Mouse (Mus musculus) G1E (cell line): Measurements from ENCODE around the gene Ablim1. TPM values are rescaled to one million over a fixed set of nuclear protein-coding genes. Genes with fewer than 3 reads are reported as not detected.

Experiments
- ATAC-seq: 2 replicates; pipeline ENCODE4 v1.8.0; 2016; ENCODE audit warnings: mild to moderate bottlenecking; ENCODE audit not compliant: insufficient number of reproducible peaks, poor library complexity, low FRiP score, severe bottlenecking; ENCODE audit errors: extremely low read depth
- DNase-seq: peaks from one replicate; pipeline ENCODE4 v3.0.0; 2012; ENCODE audit warnings: low spot score
- H3K27me3 ChIP-seq: 2 replicates; pipeline ENCODE4 v1.6.1; 2012; ENCODE audit warnings: mild to moderate bottlenecking, low read length, inconsistent platforms; ENCODE audit not compliant: insufficient read depth
- H3K36me3 ChIP-seq: replicated peaks from 2 replicates; pipeline ENCODE3; 2012; ENCODE audit warnings: mild to moderate bottlenecking, inconsistent platforms
- H3K4me1 ChIP-seq: 2 replicates; pipeline ENCODE4 v1.6.1; 2012; ENCODE audit warnings: low read depth, low read length, inconsistent platforms, mixed read lengths; ENCODE audit not compliant: insufficient read depth
- H3K4me3 ChIP-seq: 2 replicates; pipeline ENCODE4 v1.5.1; 2012; ENCODE audit warnings: low read depth, mild to moderate bottlenecking, inconsistent platforms, low read length, moderate library complexity, mixed read lengths
- H3K9me3 ChIP-seq: replicated peaks from 2 replicates; pipeline ENCODE4 v1.6.1; 2012; ENCODE audit warnings: inconsistent platforms
- CTCF ChIP-seq: IDR thresholded peaks from 2 replicates; pipeline ENCODE4 v1.5.1; 2012; ENCODE audit warnings: low read depth, low read length, inconsistent platforms, mixed read lengths
- GATA1 ChIP-seq: IDR thresholded peaks from 2 replicates; pipeline ENCODE4 v1.6.1; 2012; ENCODE audit warnings: borderline replicate concordance, low read length, inconsistent platforms, mixed read lengths
- GATA2 ChIP-seq: IDR thresholded peaks from 2 replicates; pipeline ENCODE4 v1.6.1; 2012; ENCODE audit warnings: low read depth, low read length, inconsistent platforms, borderline replicate concordance
- POLR2AphosphoS5 ChIP-seq: IDR thresholded peaks from 2 replicates; pipeline ENCODE4 v1.6.1; 2012; ENCODE audit warnings: low read depth, low read length, inconsistent platforms; ENCODE audit not compliant: insufficient replicate concordance
- TAL1 ChIP-seq: conservative IDR thresholded peaks from 2 replicates; pipeline ENCODE4 v1.6.1; 2012; ENCODE audit warnings: low read depth, low read length, inconsistent platforms, mixed read lengths
- polyA plus RNA-seq: library from polyadenylated mRNA; stranded (reverse); fragments of >175 nt; gene quantifications from 2 replicates; pipeline ENCODE4 v1.2.3, GENCODE M21; 2012
- total RNA-seq, 2 experiments: library from RNA; stranded (forward) in 1 of 2; stranded (reverse) in 1 of 2; fragments of 200-1000 nt in 1 of 2; fragments of >200 nt in 1 of 2; fragmentation: Nextera tagmentation in 1 of 2; gene quantifications; 2 replicates each; pipeline ENCODE4 v1.2.3; 2014 to 2017

Gene Ablim1
- total and polyA plus RNA-seq, 3 experiments = 0.08 to 0.71 TPM; not detected in 1

GRCm38 (mm10) chr19:57349096-57349495 lies 34.4 kb upstream of the Ablim1 start:
- ATAC-seq = no peak

GRCm38 (mm10) chr19:57344678-57345077 lies 30.0 kb upstream of the Ablim1 start:
- H3K9me3 ChIP-seq = peaks cover 7% of the 10 kb centered on the region
- ATAC-seq (no peak), DNase-seq (no peak)
- H3K4me1 ChIP-seq = no peaks in the 10 kb centered on the region
- H3K27me3 ChIP-seq = no peaks in the 10 kb centered on the region
- TF ChIP-seq POLR2AphosphoS5 (no peak), TAL1 (no peak), GATA2 (no peak), CTCF (no peak), GATA1 (no peak)
- H3K4me3 ChIP-seq = no peak overlapping the region
- H3K36me3 ChIP-seq = no peaks in the 10 kb centered on the region

More at GRCm38 (mm10) chr19:57349096-57349495, 34.4 kb upstream of the Ablim1 start:
- no peaks in the 10 kb centered on the region for H3K27me3 ChIP-seq
- TF ChIP-seq TAL1 (no peak), POLR2AphosphoS5 (no peak), GATA1 (no peak), CTCF (no peak), GATA2 (no peak)
- H3K4me3 ChIP-seq = no peak overlapping the region
- H3K36me3 ChIP-seq = no peaks in the 10 kb centered on the region
- H3K4me1 ChIP-seq = no peaks in the 10 kb centered on the region
- peaks cover 7% of the 10 kb centered on the region for H3K9me3 ChIP-seq
- DNase-seq = no peak

GRCm38 (mm10) chr19:57343860-57344259 lies 29.1 kb upstream of the Ablim1 start:
- no peak overlapping the region for H3K4me3 ChIP-seq
- no peak for DNase-seq
- no peak for ATAC-seq

GRCm38 (mm10) chr19:57340900-57341742 lies 26.4 kb upstream of the Ablim1 start:
- Histone ChIP-seq H3K36me3 (no peaks in the 10 kb centered on the region), H3K9me3 (no peaks in the 10 kb centered on the region; the same call in 1 of the 2 replicates), H3K27me3 (no peaks in the 10 kb centered on the region), H3K4me1 (no peaks in the 10 kb centered on the region), H3K4me3 (no peak overlapping the region)
- ATAC-seq = no peak
- no peak for DNase-seq
- TF ChIP-seq CTCF (no peak), POLR2AphosphoS5 (no peak), GATA1 (no peak), GATA2 (no peak), TAL1 (no peak)

More at GRCm38 (mm10) chr19:57343860-57344259, 29.1 kb upstream of the Ablim1 start:
- Histone ChIP-seq H3K4me1 (no peaks in the 10 kb centered on the region), H3K27me3 (no peaks in the 10 kb centered on the region), H3K36me3 (no peaks in the 10 kb centered on the region), H3K9me3 (peaks cover 7% of the 10 kb centered on the region)
- TF ChIP-seq GATA1 (no peak), POLR2AphosphoS5 (no peak), GATA2 (no peak), TAL1 (no peak), CTCF (no peak)

- DNase-seq = no peak
- no peak overlapping the region for H3K4me3 ChIP-seq
- no peak for ATAC-seq
These were observed 24.7 kb upstream of the Ablim1 start for GRCm38 (mm10) chr19:57339281-57339864.

GRCm38 (mm10) chr19:57335135-57335534 lies 20.4 kb upstream of the Ablim1 start:
- ATAC-seq (no peak), DNase-seq (no peak)
- no peak for TF ChIP-seq TAL1
- no peak for TF ChIP-seq CTCF
- no peak for TF ChIP-seq GATA2
- TF ChIP-seq POLR2AphosphoS5 = no peak
- TF ChIP-seq GATA1 = no peak
- Histone ChIP-seq H3K9me3 (no peaks in the 10 kb centered on the region), H3K27me3 (no peaks in the 10 kb centered on the region; the same call in 1 of the 2 replicates), H3K4me3 (no peak overlapping the region), H3K36me3 (no peaks in the 10 kb centered on the region), H3K4me1 (no peaks in the 10 kb centered on the region)

More at GRCm38 (mm10) chr19:57339281-57339864, 24.7 kb upstream of the Ablim1 start:
- no peaks in the 10 kb centered on the region for H3K4me1 ChIP-seq
- H3K9me3 ChIP-seq = no peaks in the 10 kb centered on the region; the same call in 1 of the 2 replicates
- TF ChIP-seq CTCF = no peak
- no peak for TF ChIP-seq POLR2AphosphoS5
- TF ChIP-seq TAL1 = no peak
- no peak for TF ChIP-seq GATA2
- TF ChIP-seq GATA1 = no peak
- H3K27me3 ChIP-seq = no peaks in the 10 kb centered on the region
- no peaks in the 10 kb centered on the region for H3K36me3 ChIP-seq
